Mouse (Mus musculus) monocyte, adult 5-6 weeks (primary cell): Measurements from ENCODE around the gene Gfpt1. TPM values are rescaled to one million over a fixed set of nuclear protein-coding genes. Genes with fewer than 3 reads are reported as not detected.
"Not testable (repeated sequence)": the region's sequence is repeated elsewhere in the genome, so short reads cannot be mapped to it uniquely, and the experiment has no call there.

Experiments used
- ATAC-seq: fragments of 153-309, 156-312 bp; replicated peaks from 2 replicates; pipeline ENCODE4 v1.8.0; 2017; ENCODE audit warnings: mild to moderate bottlenecking; ENCODE audit not compliant: low TSS enrichment, insufficient number of reproducible peaks, severe bottlenecking, poor library complexity, low FRiP score
- total RNA-seq: library from RNA; stranded (forward); fragments of 200-1000, 200-491, 200-594 nt; gene quantifications from 3 replicates; pipeline ENCODE4 v1.2.3, GENCODE M21; 2017

Gfpt1 gene
- total RNA-seq, result 109 to 144 TPM (median 109 TPM) in 3 replicates

- ATAC-seq, result peak; percentile 80
Observed at GRCm38 (mm10) chr6:87042337-87043130, at the start of gene Gfpt1. TSS of gene Gfpt1 (plus strand) at chr6:87042846.

DNA sequence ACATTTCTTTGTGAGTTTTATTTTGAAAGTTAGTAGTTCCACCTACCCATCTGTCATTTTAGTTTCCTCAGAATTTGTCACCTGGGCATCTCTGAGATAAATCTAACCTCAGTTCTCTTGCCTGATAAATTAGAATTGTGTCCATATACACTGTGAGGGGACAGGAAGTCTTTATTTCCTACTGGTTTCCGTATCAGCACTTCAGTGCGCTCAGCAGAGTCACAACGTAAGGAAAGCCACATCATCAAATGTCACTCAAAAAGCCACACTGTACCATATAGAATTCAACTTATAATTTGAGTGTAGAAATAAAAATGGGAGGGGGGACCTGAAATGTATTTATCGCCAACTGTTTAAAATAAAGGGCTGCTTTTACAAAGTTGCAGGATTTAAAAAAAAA lies 48.4 kb upstream of the Gfpt1 start:
- no peak for ATAC-seq

DNA sequence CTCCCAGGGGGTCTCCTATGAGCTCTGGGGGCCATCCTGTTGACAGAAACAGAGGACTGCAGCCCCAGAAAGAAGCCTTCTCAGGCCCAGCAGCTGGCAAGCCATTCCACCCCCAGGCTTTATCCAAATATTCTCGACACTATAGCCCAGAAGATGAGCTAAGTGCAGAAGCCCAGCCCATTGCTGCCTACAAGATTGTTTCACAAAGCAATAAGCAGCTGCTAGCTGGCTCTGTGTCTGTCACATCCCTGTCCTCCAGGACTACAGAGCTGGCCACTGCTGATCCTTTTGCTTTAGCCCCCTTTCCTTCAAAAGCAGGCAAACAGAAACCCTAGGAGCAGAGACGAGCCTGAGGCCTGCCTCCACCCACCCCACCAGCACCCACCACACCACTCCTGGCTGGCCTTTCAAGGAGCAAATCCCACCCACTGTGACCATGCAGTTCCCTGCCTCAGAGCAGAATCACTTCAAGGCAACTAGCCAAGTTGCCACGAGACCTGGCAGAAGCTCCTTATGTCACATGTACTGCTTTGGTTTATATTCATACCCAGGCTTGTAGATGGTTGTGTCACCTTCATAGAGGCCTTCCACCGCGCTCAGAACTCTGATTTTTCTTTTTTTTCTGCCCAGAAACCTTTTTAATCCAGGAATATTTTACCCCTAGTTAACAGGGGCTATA lies 45.9 kb upstream of the Gfpt1 start:
- ATAC-seq, result no peak

GRCm38 (mm10) chr6:86997360-86997759 lies 45.3 kb upstream of the Gfpt1 start:
- ATAC-seq, result no peak

- no peak for ATAC-seq
Observed at GRCm38 (mm10) chr6:87001995-87002394, 40.7 kb upstream of the Gfpt1 start.

DNA sequence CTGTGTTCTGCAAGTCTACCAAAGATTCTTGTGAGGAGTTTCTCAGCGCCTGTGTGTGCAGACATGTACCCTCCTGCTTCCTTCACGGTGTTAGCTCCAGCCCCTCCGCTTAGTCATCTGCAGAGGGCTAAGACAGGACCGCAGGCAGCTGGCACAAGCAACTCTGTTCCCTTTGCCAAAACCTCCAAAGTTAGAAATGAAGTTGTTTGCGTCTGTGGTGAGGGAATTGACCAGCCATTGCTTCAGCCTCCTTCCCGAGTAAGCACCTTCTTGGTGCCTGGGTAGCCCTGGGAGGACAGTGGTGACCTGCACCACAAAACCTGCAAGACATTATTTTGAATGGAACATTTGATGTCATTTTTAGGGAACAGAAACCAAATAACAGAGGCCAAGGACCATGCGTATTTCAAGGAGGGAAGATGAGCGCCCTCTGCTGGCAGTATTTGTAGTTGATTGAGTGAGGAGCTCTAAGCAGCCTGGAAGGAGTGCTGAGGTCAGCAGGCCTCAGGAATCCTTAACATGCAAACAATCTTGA lies 40.1 kb upstream of the Gfpt1 start:
- ATAC-seq, result peak; percentile 90

DNA sequence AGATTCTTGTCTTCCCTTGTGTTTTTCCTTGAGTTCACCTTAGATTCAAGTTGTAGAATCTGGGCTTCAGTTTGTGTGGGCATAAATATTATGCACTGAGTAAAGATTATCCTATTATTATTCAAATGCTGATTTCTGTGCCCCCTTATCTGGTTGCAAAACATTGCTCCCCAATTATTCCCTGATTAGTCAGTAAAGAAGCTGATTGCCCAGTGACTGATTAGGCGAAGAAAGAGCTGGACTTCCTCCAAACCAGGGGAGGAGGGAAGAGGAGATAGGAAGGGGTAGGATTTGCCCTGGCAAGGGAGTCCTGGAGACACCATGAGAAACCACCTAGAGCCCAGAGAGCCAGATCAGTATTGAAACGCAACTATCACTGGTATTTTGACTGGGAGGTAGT lies 38.5 kb upstream of the Gfpt1 start:
- no peak for ATAC-seq

DNA sequence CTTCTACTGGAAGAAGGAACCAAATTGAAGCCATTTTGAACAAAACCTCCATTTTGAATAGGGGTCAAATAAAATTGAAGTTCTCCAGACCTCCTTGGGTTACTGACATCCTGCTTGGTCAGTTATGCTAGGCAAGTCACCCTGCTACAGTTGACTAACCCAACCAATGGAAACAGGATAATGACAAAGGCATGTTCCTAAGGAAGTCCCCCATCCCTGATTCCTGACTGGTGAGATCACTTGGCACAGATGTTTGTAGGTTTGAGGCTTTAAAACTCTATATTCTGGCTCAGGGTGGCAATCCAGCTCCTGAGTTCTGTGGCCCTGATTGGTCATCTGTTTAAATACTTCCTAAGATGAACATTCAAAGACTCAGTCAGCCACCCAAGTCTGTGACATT lies 37.1 kb upstream of the Gfpt1 start:
- ATAC-seq, result no peak

- no peak for ATAC-seq
Observed at GRCm38 (mm10) chr6:87008887-87009286, 33.8 kb upstream of the Gfpt1 start, which contains the start of gene Nfu1. TSS of gene Nfu1 (plus strand) at chr6:87009236.

DNA sequence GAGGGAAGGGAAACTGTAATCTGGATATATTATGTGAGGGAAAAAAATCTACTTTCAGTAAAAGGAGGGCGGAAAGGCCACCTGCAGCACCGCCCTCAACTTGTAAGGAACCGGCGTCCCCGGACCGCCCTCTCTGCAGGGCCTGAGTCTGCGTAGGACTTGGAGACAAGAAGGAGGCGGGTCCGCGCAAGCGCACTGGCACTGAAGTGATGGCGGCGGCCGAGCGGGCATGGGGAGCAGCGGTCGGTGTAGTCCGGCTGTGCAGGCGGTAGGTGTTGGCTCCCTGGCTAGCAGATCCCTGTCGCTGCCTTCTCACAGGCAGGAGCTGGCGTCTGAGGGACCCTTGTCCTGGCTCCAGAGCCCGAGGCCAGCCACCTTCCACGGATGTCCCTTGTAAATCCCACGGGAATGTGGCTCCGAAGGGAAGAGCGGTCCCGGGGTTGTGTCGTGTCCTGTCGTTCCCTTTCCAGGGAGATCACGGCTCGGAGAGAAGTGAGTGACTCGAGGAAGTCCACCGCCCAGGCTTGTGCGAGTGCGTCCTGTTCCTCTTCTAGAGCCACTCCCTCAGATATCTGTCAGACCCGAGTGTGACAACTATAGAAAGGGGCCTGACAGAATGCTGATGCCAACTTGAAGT lies 32.8 kb upstream of the Gfpt1 start:
- peak; percentile 92 for ATAC-seq

GRCm38 (mm10) chr6:87016916-87017315 lies 25.7 kb upstream of the Gfpt1 start:
- peak; percentile 51 for ATAC-seq

DNA sequence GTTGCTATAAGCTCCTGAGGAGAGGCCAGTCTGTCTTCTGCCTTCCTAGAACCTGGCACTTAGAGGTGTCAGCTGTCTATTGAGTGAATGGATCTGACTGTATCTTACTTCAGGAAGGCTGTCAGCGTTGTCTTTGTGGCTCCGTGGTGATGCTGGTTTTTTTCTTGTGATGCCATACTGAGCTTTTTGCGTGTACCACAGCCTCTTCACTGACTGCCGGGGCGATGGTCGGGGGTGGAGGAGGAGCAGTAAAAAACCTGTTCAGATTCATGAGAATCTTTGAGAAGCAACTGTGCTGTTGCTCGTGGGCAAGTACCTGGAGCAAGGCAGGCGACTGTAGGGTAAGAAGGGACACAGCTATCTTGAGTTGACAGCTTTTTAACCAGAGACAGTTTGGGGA lies 23.8 kb upstream of the Gfpt1 start:
- ATAC-seq, result no peak

DNA sequence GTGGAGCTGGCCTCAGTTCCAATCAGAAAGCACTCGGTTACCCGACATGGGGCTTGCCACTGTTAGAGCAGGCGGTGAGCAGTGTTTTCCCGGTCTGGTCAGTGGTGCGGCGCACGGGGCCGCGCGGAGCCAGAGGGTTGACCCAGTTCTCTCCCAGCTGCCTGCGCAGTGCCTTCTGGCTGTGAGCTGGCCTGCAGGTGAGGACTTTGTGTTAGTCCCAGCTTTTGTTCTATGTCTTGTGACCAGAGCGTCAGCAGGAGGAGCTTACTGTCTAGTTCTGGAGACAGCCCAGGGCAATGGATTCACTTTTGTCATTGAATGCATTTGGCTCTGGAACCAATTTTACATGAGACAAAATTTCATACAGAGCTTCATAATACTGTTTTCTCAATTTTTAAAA lies 20.9 kb upstream of the Gfpt1 start:
- ATAC-seq, result no peak

GRCm38 (mm10) chr6:87026980-87027379 lies 15.7 kb upstream of the Gfpt1 start:
- ATAC-seq, result peak; percentile 88

DNA sequence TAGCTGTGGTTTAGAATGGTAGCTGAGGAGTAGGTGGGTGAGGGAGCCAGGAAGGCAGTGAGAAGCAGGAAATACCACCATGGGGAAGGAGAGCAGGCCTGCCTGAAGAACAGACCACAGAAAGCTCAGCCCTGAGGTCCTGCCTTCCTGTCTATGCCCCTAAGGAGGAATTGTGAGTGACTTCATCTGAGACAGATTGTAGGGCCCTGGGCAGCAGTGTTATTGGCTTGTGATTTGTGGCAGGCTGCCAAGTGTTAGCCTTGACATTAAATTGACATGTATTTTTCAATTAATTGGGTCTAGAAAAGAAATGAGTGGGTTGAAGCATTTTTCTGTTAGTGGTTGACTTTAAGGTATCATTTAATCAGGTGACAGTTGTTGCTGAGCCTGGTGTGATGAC lies 13.8 kb upstream of the Gfpt1 start:
- no peak for ATAC-seq

DNA sequence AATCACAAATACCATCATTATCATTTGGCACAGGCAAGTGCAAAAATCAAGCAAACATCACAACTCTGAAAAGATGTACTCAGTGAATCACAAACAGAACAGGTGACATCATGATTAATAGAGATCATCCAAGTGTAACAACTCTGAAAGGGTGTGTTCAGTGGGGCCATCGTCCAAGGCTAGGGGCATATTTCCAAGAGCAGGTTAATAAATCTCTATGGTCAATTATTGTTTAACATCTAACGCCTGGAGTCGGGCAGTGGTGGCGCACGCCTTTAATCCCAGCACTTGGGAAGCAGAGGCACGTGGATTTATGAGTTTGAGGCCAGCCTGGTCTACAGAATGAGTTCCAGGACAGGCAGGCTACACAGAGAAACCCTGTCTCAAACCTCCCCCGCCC lies 11.3 kb upstream of the Gfpt1 start:
- not testable (repeated sequence) for ATAC-seq

DNA sequence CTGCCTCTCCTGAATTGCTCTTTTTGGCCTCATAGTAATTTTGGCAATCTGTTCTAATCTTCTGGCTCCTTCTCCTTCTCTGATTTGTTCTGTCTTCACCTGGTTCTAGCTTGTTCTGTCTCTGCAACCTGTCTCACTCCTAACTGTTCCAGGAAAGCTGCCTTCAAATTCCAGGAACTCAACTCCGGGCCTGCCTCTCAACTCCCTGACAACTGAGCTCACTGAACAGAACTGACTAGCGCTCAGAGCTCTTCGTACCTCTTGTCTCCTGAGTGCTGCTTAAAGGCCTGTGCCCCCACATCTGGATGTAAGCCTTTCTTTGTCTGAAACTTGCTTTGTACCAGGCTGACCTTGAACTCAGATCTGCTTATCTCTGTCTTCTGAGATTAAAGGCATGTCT lies 10.2 kb upstream of the Gfpt1 start:
- no peak for ATAC-seq

DNA sequence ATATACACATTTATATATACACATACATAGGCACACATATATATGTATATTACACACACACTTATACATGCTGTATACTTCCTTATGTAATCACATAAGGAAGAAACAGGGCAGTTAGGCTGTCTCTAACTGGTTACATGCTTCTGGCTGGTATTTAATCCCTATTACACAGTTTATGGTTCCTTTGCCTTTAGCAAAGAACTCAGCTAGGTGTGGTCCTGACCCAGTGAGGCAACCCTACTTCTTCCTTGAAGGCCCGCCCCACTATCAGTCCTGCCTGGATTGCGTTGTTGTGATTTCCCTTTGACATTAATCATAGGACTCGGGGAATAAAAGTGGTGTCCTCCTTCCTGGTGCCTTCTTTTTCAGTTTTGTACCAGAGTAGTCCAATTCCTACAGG lies 8.3 kb upstream of the Gfpt1 start:
- peak; percentile 56 for ATAC-seq

- peak; percentile 44 for ATAC-seq
Observed at GRCm38 (mm10) chr6:87037826-87038620, 4.6 kb upstream of the Gfpt1 start.
